Mouse (Mus musculus) liver, embryonic 12.5 days (tissue): ENCODE data around the gene Atl3. TPM values are rescaled to one million over a fixed set of nuclear protein-coding genes. Genes with fewer than 3 reads are reported as not detected.

ENCODE experiments used
- ATAC-seq: fragments of 200-750 bp; cut with Nextera tagmentation; 2 replicates; pipeline ENCODE4 v1.8.0; 2017; ENCODE audit warnings: moderate number of reproducible peaks, mild to moderate bottlenecking, moderate library complexity
- H3K27ac ChIP-seq: fragments of 300-500 bp; sonication (generic); 2 replicates; pipeline ENCODE4 v1.5.1; 2016; ENCODE audit warnings: mild to moderate bottlenecking
- H3K27me3 ChIP-seq: fragments of 300-500 bp; sonication (generic); replicated peaks from 2 replicates; pipeline ENCODE4 v1.6.1; 2016; ENCODE audit warnings: mild to moderate bottlenecking, moderate library complexity
- H3K36me3 ChIP-seq: fragments of 300-500 bp; sonication (generic); 2 replicates; pipeline ENCODE4 v1.6.1; 2016; ENCODE audit warnings: mild to moderate bottlenecking, moderate library complexity
- H3K4me1 ChIP-seq: fragments of 300-500 bp; sonication (generic); 2 replicates; pipeline ENCODE4 v1.6.1; 2016
- H3K4me2 ChIP-seq: fragments of 300-500 bp; sonication (generic); 2 replicates; pipeline ENCODE4 v1.6.1; 2016; ENCODE audit warnings: mild to moderate bottlenecking, moderate library complexity
- H3K4me3 ChIP-seq: fragments of 300-500 bp; sonication (generic); 2 replicates; pipeline ENCODE4 v1.5.1; 2016; ENCODE audit warnings: mild to moderate bottlenecking, moderate library complexity
- H3K9ac ChIP-seq: fragments of 300-500 bp; sonication (generic); 2 replicates; pipeline ENCODE4 v1.6.1; 2016; ENCODE audit warnings: mild to moderate bottlenecking, moderate library complexity
- H3K9me3 ChIP-seq: fragments of 300-500 bp; sonication (generic); replicated peaks from 2 replicates; pipeline ENCODE4 v1.6.1; 2016; ENCODE audit warnings: mild to moderate bottlenecking, moderate library complexity
- WGBS: fragments of 180-500 bp; shearing (Covaris S2); methylation state at CpG from one replicate; pipeline ENCODE4 v1.1.7; 2016; ENCODE audit not compliant: insufficient replicate concordance; 5-methylcytosine and 5-hydroxymethylcytosine counted together
- polyA plus RNA-seq: library from polyadenylated mRNA; unstranded; fragments of >200 nt; fragmentation: Nextera tagmentation; extraction: Ambion mirVana; gene quantifications from 2 replicates; pipeline ENCODE4 v1.2.1, GENCODE M21; 2016

Atl3 gene
- polyA plus RNA-seq, 1 experiment from 2014 or later = 8.3 TPM

GRCm38 (mm10) chr19:7563676-7564075, 69.8 kb downstream of the Atl3 start:
- no peak overlapping the region for H3K9ac ChIP-seq
- H3K4me3 ChIP-seq = no peak overlapping the region
- no peak overlapping the region for H3K4me2 ChIP-seq
- peaks cover 33% of the 10 kb centered on the region for H3K4me1 ChIP-seq
- H3K9me3 ChIP-seq = no peaks in the 10 kb centered on the region
- H3K27ac ChIP-seq = no peak overlapping the region
- no peaks in the 10 kb centered on the region for H3K27me3 ChIP-seq
- WGBS = 61% methylated on average over 2 of the region's 2 CpGs
- peaks cover 8% of the 10 kb centered on the region for H3K36me3 ChIP-seq
- ATAC-seq = no peak

- 64% methylated on average over 1 of the region's 1 CpGs for WGBS
- Histone ChIP-seq H3K27me3 (no peaks in the 10 kb centered on the region), H3K9ac (no peak overlapping the region), H3K36me3 (peaks cover 6% of the 10 kb centered on the region), H3K9me3 (no peaks in the 10 kb centered on the region), H3K27ac (no peak overlapping the region), H3K4me2 (no peak overlapping the region), H3K4me1 (peaks cover 25% of the 10 kb centered on the region), H3K4me3 (no peak overlapping the region)
- ATAC-seq = no peak
Observed at GRCm38 (mm10) chr19:7564457-7564856, 70.6 kb downstream of the Atl3 start.

GRCm38 (mm10) chr19:7566826-7567225, 73.0 kb downstream of the Atl3 start:
- H3K9me3 ChIP-seq = no peaks in the 10 kb centered on the region
- H3K27ac ChIP-seq = no peak overlapping the region
- ATAC-seq = no peak
- 68% methylated on average over 3 of the region's 3 CpGs for WGBS
- no peak overlapping the region for H3K4me3 ChIP-seq
- no peaks in the 10 kb centered on the region for H3K36me3 ChIP-seq
- no peaks in the 10 kb centered on the region for H3K27me3 ChIP-seq
- no peak overlapping the region for H3K9ac ChIP-seq
- H3K4me1 ChIP-seq = peaks cover 13% of the 10 kb centered on the region; the same call in 1 of the 2 replicates
- no peak overlapping the region for H3K4me2 ChIP-seq

DNA sequence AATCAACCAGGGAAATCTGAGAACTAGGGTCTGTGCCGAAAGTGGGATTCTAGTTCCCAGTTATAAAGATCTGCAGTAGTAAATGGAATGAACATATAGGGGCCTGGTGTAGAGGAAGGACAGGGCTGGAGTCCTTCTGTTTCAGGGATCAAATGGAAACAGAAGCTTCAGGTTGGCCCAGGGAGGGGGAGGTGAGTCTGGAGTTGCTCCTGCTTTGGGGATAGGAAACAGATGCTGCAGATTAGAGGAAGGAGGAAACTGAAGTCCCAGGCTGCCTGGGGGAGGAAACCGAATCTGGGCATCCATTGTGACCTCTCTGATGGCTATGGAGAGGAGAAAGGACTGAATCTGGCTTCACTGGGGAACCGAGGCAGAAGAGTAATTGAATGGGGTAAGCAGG, 74.5 kb downstream of the Atl3 start:
- no peak overlapping the region for H3K9ac ChIP-seq
- H3K9me3 ChIP-seq = no peaks in the 10 kb centered on the region
- H3K36me3 ChIP-seq = no peaks in the 10 kb centered on the region
- no peak overlapping the region for H3K4me2 ChIP-seq
- 38% methylated on average over 3 of the region's 3 CpGs for WGBS
- H3K27me3 ChIP-seq = no peaks in the 10 kb centered on the region
- peaks cover 7% of the 10 kb centered on the region; the same call in 1 of the 2 replicates for H3K4me1 ChIP-seq
- no peak overlapping the region for H3K27ac ChIP-seq
- H3K4me3 ChIP-seq = no peak overlapping the region
- no peak for ATAC-seq

- WGBS = 66% methylated on average over 5 of the region's 5 CpGs
- Histone ChIP-seq H3K27ac (no peak overlapping the region), H3K4me2 (no peak overlapping the region), H3K9ac (no peak overlapping the region), H3K27me3 (no peaks in the 10 kb centered on the region), H3K4me3 (no peak overlapping the region), H3K9me3 (no peaks in the 10 kb centered on the region), H3K4me1 (0 out of 2 replicates have a peak, but pooled peaks cover 5% of the 10 kb centered on the region), H3K36me3 (peaks cover 1% of the 10 kb centered on the region; the same call in 1 of the 2 replicates)
- ATAC-seq = no peak
Observed at GRCm38 (mm10) chr19:7569650-7570049, 75.8 kb downstream of the Atl3 start.

DNA sequence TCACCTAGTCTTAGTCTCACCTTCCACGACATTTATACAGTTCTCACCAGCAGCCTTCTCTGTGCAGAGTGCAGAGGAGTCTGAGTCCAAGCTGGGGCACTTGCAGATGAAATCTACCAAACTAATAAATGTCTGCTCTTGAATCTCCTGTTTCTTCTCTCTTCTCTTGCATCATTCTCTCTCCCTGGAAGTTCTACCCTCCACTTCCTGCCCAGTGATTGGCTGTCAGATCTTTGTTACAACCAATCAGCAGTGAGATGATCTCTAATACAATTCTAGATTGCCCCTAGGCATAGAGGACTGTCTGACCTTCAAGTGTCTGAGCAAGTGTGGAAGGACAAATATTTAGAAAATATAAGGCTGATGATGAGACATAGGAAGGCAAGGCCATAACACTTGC, 82.3 kb downstream of the Atl3 start:
- 65% methylated on average over 1 of the region's 1 CpGs for WGBS
- H3K27me3 ChIP-seq = no peaks in the 10 kb centered on the region
- H3K9me3 ChIP-seq = no peaks in the 10 kb centered on the region
- H3K4me3 ChIP-seq = no peak overlapping the region
- H3K27ac ChIP-seq = no peak overlapping the region
- no peak for ATAC-seq
- no peak overlapping the region for H3K9ac ChIP-seq
- H3K4me2 ChIP-seq = no peak overlapping the region
- peaks cover 8% of the 10 kb centered on the region for H3K4me1 ChIP-seq
- H3K36me3 ChIP-seq = peaks cover 26% of the 10 kb centered on the region

- H3K27ac ChIP-seq = no peak overlapping the region
- H3K4me3 ChIP-seq = no peak overlapping the region
- H3K9ac ChIP-seq = no peak overlapping the region
- peaks cover 11% of the 10 kb centered on the region for H3K4me1 ChIP-seq
- H3K9me3 ChIP-seq = no peaks in the 10 kb centered on the region
- ATAC-seq = no peak
- 71% methylated on average over 3 of the region's 3 CpGs for WGBS
- no peak overlapping the region for H3K4me2 ChIP-seq
- no peaks in the 10 kb centered on the region for H3K27me3 ChIP-seq
- H3K36me3 ChIP-seq = peaks cover 26% of the 10 kb centered on the region
Observed at GRCm38 (mm10) chr19:7577710-7578109, 83.9 kb downstream of the Atl3 start.

- WGBS = 20% methylated on average over 5 of the region's 5 CpGs
- no peak overlapping the region for H3K9ac ChIP-seq
- H3K27ac ChIP-seq = no peak overlapping the region
- no peaks in the 10 kb centered on the region for H3K27me3 ChIP-seq
- H3K4me1 ChIP-seq = peaks cover 11% of the 10 kb centered on the region
- no peak; the same call in 1 of the 2 replicates for ATAC-seq
- no peak overlapping the region for H3K4me2 ChIP-seq
- no peaks in the 10 kb centered on the region for H3K9me3 ChIP-seq
- H3K4me3 ChIP-seq = no peak overlapping the region
- peaks cover 24% of the 10 kb centered on the region for H3K36me3 ChIP-seq
Observed at GRCm38 (mm10) chr19:7581042-7581441, 87.2 kb downstream of the Atl3 start.

- WGBS = 52% methylated on average over 7 of the region's 7 CpGs
Observed at GRCm38 (mm10) chr19:7583101-7583500, 89.3 kb downstream of the Atl3 start.

GRCm38 (mm10) chr19:7583599-7583998, 89.8 kb downstream of the Atl3 start:
- no peak for ATAC-seq
- no peaks in the 10 kb centered on the region; the same call in 1 of the 2 replicates for H3K9me3 ChIP-seq
- H3K9ac ChIP-seq = no peak overlapping the region
- H3K4me1 ChIP-seq = peaks cover 11% of the 10 kb centered on the region
- no peak overlapping the region for H3K27ac ChIP-seq
- H3K27me3 ChIP-seq = no peaks in the 10 kb centered on the region
- WGBS = 69% methylated on average over 3 of the region's 3 CpGs
- no peak overlapping the region for H3K4me2 ChIP-seq
- no peak overlapping the region for H3K4me3 ChIP-seq
- peaks cover 41% of the 10 kb centered on the region for H3K36me3 ChIP-seq

More at GRCm38 (mm10) chr19:7583101-7583500, 89.3 kb downstream of the Atl3 start:
- Histone ChIP-seq H3K4me1 (peaks cover 11% of the 10 kb centered on the region), H3K27me3 (no peaks in the 10 kb centered on the region), H3K27ac (no peak overlapping the region), H3K4me2 (no peak overlapping the region), H3K9ac (no peak overlapping the region), H3K4me3 (no peak overlapping the region), H3K36me3 (peaks cover 39% of the 10 kb centered on the region), H3K9me3 (no peaks in the 10 kb centered on the region; the same call in 1 of the 2 replicates)
- no peak for ATAC-seq

DNA sequence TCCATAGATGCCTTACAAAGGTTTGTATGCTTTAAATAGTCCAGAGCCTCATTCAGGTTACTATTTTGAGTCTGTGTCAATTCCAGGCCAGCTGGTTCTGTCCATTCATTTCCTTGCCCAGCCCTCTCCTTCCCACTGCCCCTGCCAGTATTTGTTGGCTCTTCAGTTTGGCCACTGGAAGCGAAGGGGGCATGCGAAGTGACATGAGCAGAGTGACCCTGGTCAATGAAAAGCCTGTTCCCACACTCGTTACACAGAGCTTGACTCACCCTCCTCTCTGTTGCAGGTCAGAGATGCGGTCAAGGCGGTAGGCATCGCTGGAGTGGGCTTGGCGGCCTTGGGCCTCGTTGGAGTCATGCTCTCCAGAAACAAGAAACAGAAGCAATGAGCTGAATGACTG, 91.4 kb downstream of the Atl3 start:
- WGBS = 87% methylated on average over 8 of the region's 8 CpGs
- no peak overlapping the region for H3K4me2 ChIP-seq

GRCm38 (mm10) chr19:7585764-7586163, 91.9 kb downstream of the Atl3 start:
- Histone ChIP-seq H3K9ac (no peak overlapping the region), H3K9me3 (no peaks in the 10 kb centered on the region; the same call in 1 of the 2 replicates), H3K4me1 (peaks cover 6% of the 10 kb centered on the region; the same call in 1 of the 2 replicates), H3K4me3 (no peak overlapping the region), H3K27me3 (no peaks in the 10 kb centered on the region), H3K36me3 (peaks cover 27% of the 10 kb centered on the region), H3K4me2 (no peak overlapping the region), H3K27ac (no peak overlapping the region)
- 85% methylated on average over 6 of the region's 6 CpGs for WGBS
- ATAC-seq = no peak

More for the DNA sequence above, 91.4 kb downstream of the Atl3 start:
- H3K27ac ChIP-seq = no peak overlapping the region
- peaks cover 10% of the 10 kb centered on the region; the same call in 1 of the 2 replicates for H3K4me1 ChIP-seq
- no peaks in the 10 kb centered on the region for H3K27me3 ChIP-seq
- H3K4me3 ChIP-seq = no peak overlapping the region
- peaks cover 28% of the 10 kb centered on the region for H3K36me3 ChIP-seq
- H3K9me3 ChIP-seq = no peaks in the 10 kb centered on the region; the same call in 1 of the 2 replicates
- no peak overlapping the region for H3K9ac ChIP-seq
- ATAC-seq = no peak
